Mouse (Mus musculus) lung, postnatal 0 days (tissue): ENCODE results near the gene Rpl41.

Experiments
- CTCF ChIP-seq: IDR thresholded peaks from 2 replicates; pipeline ENCODE4 v1.5.1; 2016; ENCODE audit warnings: antibody characterized with exemption, mild to moderate bottlenecking
- EP300 ChIP-seq: IDR thresholded peaks from 2 replicates; pipeline ENCODE4 v1.6.1; 2016; ENCODE audit warnings: antibody characterized with exemption, mild to moderate bottlenecking, control low read depth

DNA sequence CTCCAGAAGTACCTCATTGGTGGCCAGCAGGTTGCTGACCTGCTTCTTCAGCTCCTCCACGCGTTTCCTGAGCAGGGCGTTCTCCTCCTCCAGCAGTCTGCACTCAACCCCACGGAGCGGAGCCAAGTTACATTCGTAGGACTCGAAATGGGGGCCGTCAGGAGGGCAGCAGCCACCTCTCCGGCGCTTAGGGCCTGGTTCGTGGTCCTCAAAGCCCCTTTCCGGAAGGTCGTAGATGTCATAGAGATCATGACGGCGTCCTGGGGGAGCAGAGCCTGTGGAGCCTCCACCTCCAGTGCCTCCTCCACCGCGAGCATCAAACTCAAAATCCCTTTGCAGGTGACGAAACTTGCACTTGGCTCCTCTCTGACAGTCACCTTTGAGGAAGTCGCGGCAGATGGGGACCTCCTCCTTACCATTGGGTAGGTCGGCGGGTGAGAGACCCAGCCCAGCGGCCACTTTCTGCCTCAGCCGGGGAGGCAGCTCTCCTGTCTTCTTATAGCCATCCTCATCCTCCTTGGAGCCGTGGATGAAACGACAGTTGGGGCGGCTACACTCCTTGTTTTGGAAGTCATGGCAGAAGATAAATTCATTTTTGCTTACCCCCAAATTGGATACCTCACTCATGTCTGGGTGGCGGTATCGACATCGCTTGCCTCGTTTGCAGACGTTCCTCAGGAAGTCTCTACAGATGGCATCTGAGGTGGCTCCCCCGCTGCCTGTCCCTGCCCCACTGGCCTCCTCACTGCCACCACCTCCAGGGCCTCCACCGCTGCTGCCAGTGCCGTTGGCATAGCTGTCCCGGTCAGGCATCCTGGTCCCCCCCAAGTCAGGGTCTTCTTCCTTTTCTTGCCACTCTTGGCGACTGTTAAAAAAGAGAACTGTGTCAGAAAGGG, 4.2 kb downstream of the Rpl41 start:
- no peak for TF ChIP-seq CTCF
- TF ChIP-seq EP300: no peak
